9 mouse cellular contexts compared by ENCODE assay signal in genomic region chr11:114205192-114205591, GRCm38 (mm10).
DNase-seq lines count a peak whose midpoint lies in the region; ATAC-seq and TF ChIP-seq lines count a peak whose summit lies in the region.
"Had no signal": no experiment of that assay in that cellular context is flagged by ENCODE, and none has a peak within 500 bp of the region (broad histone marks: within the 10 kb centered on the region; RNA-seq: fewer than 3 reads in every experiment).

No protein-coding gene starts in this region.

- TF ChIP-seq EP300 in heart, postnatal 0 days (IDR thresholded peaks at IDR 0.05; ENCODE audit: low read depth), result no peak

- H3K27ac ChIP-seq in heart, postnatal 0 days (ENCODE audit: low read depth), result no peak overlapping the region
- H3K27ac ChIP-seq in heart, embryonic 12.5 days (ENCODE audit: poor library complexity, severe bottlenecking), result no peak overlapping the region
- H3K27ac ChIP-seq: lung, embryonic 15.5 days had no signal

- TF ChIP-seq CTCF in heart, postnatal 0 days (IDR thresholded peaks at IDR 0.05; ENCODE audit: low read depth), result peak; percentile 68

- H3K27me3 ChIP-seq in heart, postnatal 0 days (ENCODE audit: control insufficient read depth, insufficient read depth, low read length), result no peaks in the 10 kb centered on the region
- H3K27me3 ChIP-seq in heart, embryonic 12.5 days (replicated peaks), result no peaks in the 10 kb centered on the region
- H3K27me3 ChIP-seq: lung, embryonic 15.5 days had no signal

- no peaks in the 10 kb centered on the region for H3K36me3 ChIP-seq in heart, postnatal 0 days (replicated peaks; ENCODE audit: control insufficient read depth, insufficient read depth, low read length)
- no peaks in the 10 kb centered on the region for H3K36me3 ChIP-seq in heart, embryonic 12.5 days
- H3K36me3 ChIP-seq: lung, embryonic 15.5 days had no signal

- no peak overlapping the region for H3K9ac ChIP-seq in heart, postnatal 0 days (replicated peaks; ENCODE audit: low read depth, low read length)
- no peak overlapping the region for H3K9ac ChIP-seq in heart, embryonic 12.5 days
- H3K9ac ChIP-seq: lung, embryonic 15.5 days had no signal

- no peak; the same call in 1 of the 2 replicates for ATAC-seq in heart, postnatal 0 days (ENCODE audit: insufficient read depth, low read depth)
- no peak for ATAC-seq in heart, embryonic 12.5 days (ENCODE audit: insufficient number of reproducible peaks, low FRiP score)

- no peaks in the 10 kb centered on the region for H3K4me1 ChIP-seq in heart, postnatal 0 days (ENCODE audit: control insufficient read depth, insufficient read depth)
- H3K4me1 ChIP-seq in heart, embryonic 12.5 days (replicated peaks), result peaks cover 6% of the 10 kb centered on the region; the same call in 1 of the 2 replicates
- H3K4me1 ChIP-seq: lung, embryonic 15.5 days had no signal

- H3K4me3 ChIP-seq in heart, postnatal 0 days (ENCODE audit: low read depth, low read length), result no peak overlapping the region
- no peak overlapping the region for H3K4me3 ChIP-seq in heart, embryonic 12.5 days
- H3K4me3 ChIP-seq: lung, embryonic 15.5 days had no signal

- no peaks in the 10 kb centered on the region for H3K9me3 ChIP-seq in heart, postnatal 0 days (replicated peaks; ENCODE audit: control insufficient read depth, low read length)
- peaks cover 10% of the 10 kb centered on the region for H3K9me3 ChIP-seq in heart, embryonic 12.5 days (replicated peaks)
- H3K9me3 ChIP-seq: lung, embryonic 15.5 days had no signal

- no peak overlapping the region for H3K4me2 ChIP-seq in heart, postnatal 0 days (ENCODE audit: low read depth, low read length)
- no peak overlapping the region for H3K4me2 ChIP-seq in heart, embryonic 12.5 days
- H3K4me2 ChIP-seq: lung, embryonic 15.5 days had no signal

- no peak for DNase-seq in heart, postnatal 0 days (ENCODE audit: low spot score)
- DNase-seq in urinary bladder, postnatal 14 days (ENCODE audit: low spot score), result peak; percentile 47
- DNase-seq in urinary bladder, postnatal 10 days (ENCODE audit: low spot score), result no peak
- DNase-seq in cerebellum, adult 9-11 months, result peak; percentile 49
- peak; percentile 45 for DNase-seq in kidney, postnatal 14 days
- peak; percentile 79 for DNase-seq in retina, embryonic 14.5 days (ENCODE audit: low spot score)
- DNase-seq in ovary, postnatal 10 days (ENCODE audit: low spot score), result no peak

- 43% methylated on average over 2 of the region's 2 CpGs for WGBS in heart, postnatal 0 days
- 43% methylated on average over 2 of the region's 2 CpGs for WGBS in heart, embryonic 12.5 days

Comparison
In these comparisons a context has a peak if more than half of its experiments do, and no peak if none do; other contexts are left out.
1. DNase-seq: peak in urinary bladder, postnatal 14 days (single experiment), cerebellum, adult 9-11 months (single experiment), kidney, postnatal 14 days (single experiment) and retina, embryonic 14.5 days (single experiment); none in heart, postnatal 0 days (single experiment), urinary bladder, postnatal 10 days (single experiment) and ovary, postnatal 10 days (single experiment).